ENCODE assay signal across 10 mouse cellular contexts in genomic region chr6:114659992-114660800, GRCm38 (mm10). TPM values are rescaled to one million over a fixed set of nuclear protein-coding genes. Genes with fewer than 3 reads are reported as not detected.
DNase-seq lines count a peak whose midpoint lies in the region; ATAC-seq and TF ChIP-seq lines count a peak whose summit lies in the region.
"Had no signal": no experiment of that assay in that cellular context is flagged by ENCODE, and none has a peak within 500 bp of the region (broad histone marks: within the 10 kb centered on the region; RNA-seq: fewer than 3 reads in every experiment).

No protein-coding gene starts in this region.

- H3K4me1 ChIP-seq in bone marrow, adult 2 months (ENCODE audit: control insufficient read depth, insufficient read depth, low read length), result peaks cover 4% of the 10 kb centered on the region
- peaks cover 36% of the 10 kb centered on the region for H3K4me1 ChIP-seq in liver, adult 2 months (ENCODE audit: control insufficient read depth, insufficient read depth, low read length)
- H3K4me1 ChIP-seq in midbrain, embryonic 13.5 days (replicated peaks), result no peaks in the 10 kb centered on the region

- H3K27me3 ChIP-seq in liver, adult 2 months (ENCODE audit: control insufficient read depth, insufficient read depth, low read length), result no peaks in the 10 kb centered on the region
- no peaks in the 10 kb centered on the region for H3K27me3 ChIP-seq in midbrain, embryonic 13.5 days

- H3K4me2 ChIP-seq in midbrain, embryonic 13.5 days (replicated peaks), result no peak overlapping the region

- H3K4me3 ChIP-seq in bone marrow, adult 2 months (replicated peaks; ENCODE audit: control insufficient read depth, low read depth, low read length), result peak overlapping the region; percentile 27
- no peak overlapping the region for H3K4me3 ChIP-seq in liver, adult 2 months (ENCODE audit: insufficient read depth, low read depth, low read length)
- no peak overlapping the region for H3K4me3 ChIP-seq in midbrain, embryonic 13.5 days (replicated peaks)
- H3K4me3 ChIP-seq: heart, adult 2 months had no signal

- peak; percentile 29 to 40 for DNase-seq in heart, adult 18-20 months
- no peak for DNase-seq in heart, postnatal 4 days
- peak; percentile 34 for DNase-seq in liver, adult 2 months (ENCODE audit: extremely low read depth, low read depth, low spot score)
- peak; percentile 38 to 46 for DNase-seq in natural killer cell, adult 2 months (ENCODE audit: low spot score in 2 of 2)
- no peak for DNase-seq in urinary bladder, postnatal 14 days (ENCODE audit: low spot score)
- DNase-seq in layer of hippocampus, postnatal 10 days (ENCODE audit: low spot score in 2 of 2), result no peak
- DNase-seq: embryo, embryonic 11 days had no signal

- 52% methylated on average over 5 of the region's 5 CpGs for WGBS in bone marrow, adult 2 months
- 57% methylated on average over 5 of the region's 5 CpGs for WGBS in liver, adult 2 months
- 69% methylated on average over 5 of the region's 5 CpGs for WGBS in midbrain, embryonic 13.5 days

- no peaks in the 10 kb centered on the region for H3K36me3 ChIP-seq in liver, adult 2 months (ENCODE audit: control insufficient read depth, insufficient read depth, low read length)
- no peaks in the 10 kb centered on the region for H3K36me3 ChIP-seq in midbrain, embryonic 13.5 days

- ATAC-seq in midbrain, embryonic 13.5 days, result no peak

- no peak for TF ChIP-seq POLR2A in bone marrow, adult 2 months (IDR thresholded peaks at IDR 0.05; ENCODE audit: borderline replicate concordance, control insufficient read depth, low read depth, low read length)
- TF ChIP-seq POLR2A in liver, adult 2 months (IDR thresholded peaks at IDR 0.05; ENCODE audit: extremely low read depth, insufficient read depth, low read length), result no peak

- H3K9ac ChIP-seq in liver, adult 2 months (ENCODE audit: low read depth, low read length), result no peak overlapping the region
- no peak overlapping the region for H3K9ac ChIP-seq in midbrain, embryonic 13.5 days (replicated peaks)

- no peaks in the 10 kb centered on the region for H3K9me3 ChIP-seq in midbrain, embryonic 13.5 days

- H3K79me2 ChIP-seq in liver, adult 2 months (ENCODE audit: control insufficient read depth, insufficient read depth, low read length), result peaks cover 2% of the 10 kb centered on the region; the same call in 1 of the 2 replicates

- no peak for TF ChIP-seq CTCF in bone marrow, adult 2 months (IDR thresholded peaks at IDR 0.05; ENCODE audit: control insufficient read depth, insufficient read depth, low read length)
- no peak for TF ChIP-seq CTCF in liver, adult 2 months (IDR thresholded peaks at IDR 0.05; ENCODE audit: low read depth, low read length)

- peak overlapping the region; percentile 94 for H3K27ac ChIP-seq in bone marrow, adult 2 months (ENCODE audit: control insufficient read depth, insufficient read depth, low read depth, low read length, poor library complexity)
- H3K27ac ChIP-seq in liver, adult 2 months (replicated peaks; ENCODE audit: insufficient read depth, low read depth, low read length), result no peak overlapping the region
- no peak overlapping the region for H3K27ac ChIP-seq in midbrain, embryonic 13.5 days
- H3K27ac ChIP-seq: heart, adult 2 months had no signal

RNA-seq across cellular contexts. Expression of gene Atg7, which starts 17.3 kb away (rescaled TPM):
- total RNA-seq in heart, adult 18-20 months (2021), result 10 to 100 TPM; 11.0 to 13.2 TPM
- 10 to 100 TPM; 15.9 to 20.0 TPM for total RNA-seq in heart, postnatal 4 days (2021)
- 14.0 and 43.3 TPM in 2 replicates for polyA plus RNA-seq in bone marrow, adult 2 months (2011; ENCODE audit: insufficient read depth, insufficient read length, low replicate concordance, missing spikeins)
- total RNA-seq in liver, adult 2 months (2014; rRNA removed), result 18.8 and 22.6 TPM in 2 replicates
- 31.7 and 36.7 TPM in 2 replicates for polyA plus RNA-seq in liver, adult 2 months (2012; rRNA removed)
- polyA plus RNA-seq in midbrain, embryonic 13.5 days (2015; fragmentation: Nextera tagmentation; extraction: Ambion mirVana), result 19.1 and 21.0 TPM in 2 replicates
- total RNA-seq in layer of hippocampus, postnatal 10 days (2021), result 10 to 100 TPM; 23.7 to 28.4 TPM

Comparison
In these comparisons a context has a peak if more than half of its experiments do, and no peak if none do; other contexts are left out.
1. DNase-seq: peak in heart, adult 18-20 months (2 of 2), liver, adult 2 months (single experiment) and natural killer cell, adult 2 months (2 of 2); none in heart, postnatal 4 days (single experiment), urinary bladder, postnatal 14 days (single experiment) and layer of hippocampus, postnatal 10 days (0 of 2).